Mouse (Mus musculus) adrenal gland, adult 10 weeks (tissue): ENCODE measurements around the gene Gm10203. TPM values are rescaled to one million over a fixed set of nuclear protein-coding genes. Genes with fewer than 3 reads are reported as not detected.

Source experiments
- polyA plus RNA-seq: library from polyadenylated mRNA; stranded (reverse); fragments of 350-450 nt; fragmentation: Illumina TruSeq; extraction: RNeasy Lipid Tissue Mini Kit (QIAGEN cat#74804); gene quantifications from one replicate; pipeline ENCODE4 v1.2.3, GENCODE M21; 2014; ENCODE audit warnings: low read depth, low replicate concordance

The Gm10203 gene
- not detected for polyA plus RNA-seq

GRCm38 (mm10) chr6:149129870-149130269 lies at the start of gene Gm10203:
TSS of gene Gm10203 (plus strand) at chr6:149130170.

GRCm38 (mm10) chr6:149101076-149101942 lies 28.7 kb upstream of the Gm10203 start, which contains the start of gene Dennd5b:
TSS of gene Dennd5b (minus strand) at chr6:149101680.

GRCm38 (mm10) chr6:149139471-149139870 lies 9.5 kb downstream of the Gm10203 start, which contains the start of gene Etfbkmt:
TSS of gene Etfbkmt (plus strand) at chr6:149139849.

Other genes with a start within 250 kb of the Gm10203 start
- gene Caprin2, start 233.9 kb upstream of the Gm10203 start, polyA plus RNA-seq = 24.3 TPM
- 50.1 TPM for gene Sinhcaf, start 183.7 kb upstream of the Gm10203 start, polyA plus RNA-seq
- gene Dennd5b, start 28.5 kb upstream of the Gm10203 start, polyA plus RNA-seq = 17.6 TPM
- gene Etfbkmt, start 9.7 kb downstream of the Gm10203 start, polyA plus RNA-seq = 34.2 TPM
- gene Amn1, start 58.5 kb downstream of the Gm10203 start, polyA plus RNA-seq = 43.4 TPM
- 71.1 TPM for gene Resf1, start 179.2 kb downstream of the Gm10203 start, polyA plus RNA-seq